Mouse (Mus musculus): ENCODE data around the gene Gpatch11.

GRCm38 (mm10) chr17:78794390-78794789 is 41.0 kb upstream of the Gpatch11 start:
- TF ChIP-seq CTCF (IDR thresholded peaks at IDR 0.05; ENCODE audit: extremely low read depth, insufficient read depth, insufficient read length, insufficient replicate concordance) (no peak), POLR2A (IDR thresholded peaks at IDR 0.05; ENCODE audit: low read depth, low read length) (no peak)

All from spleen, adult 2 months (tissue).